Mouse (Mus musculus): ENCODE results near the gene Topaz1. TPM values are rescaled to one million over a fixed set of nuclear protein-coding genes. Genes with fewer than 3 reads are reported as not detected.

Gene Topaz1
- polyA plus RNA-seq (2012; rRNA removed; ENCODE audit: low replicate concordance) = not detected in 2 replicates

DNA sequence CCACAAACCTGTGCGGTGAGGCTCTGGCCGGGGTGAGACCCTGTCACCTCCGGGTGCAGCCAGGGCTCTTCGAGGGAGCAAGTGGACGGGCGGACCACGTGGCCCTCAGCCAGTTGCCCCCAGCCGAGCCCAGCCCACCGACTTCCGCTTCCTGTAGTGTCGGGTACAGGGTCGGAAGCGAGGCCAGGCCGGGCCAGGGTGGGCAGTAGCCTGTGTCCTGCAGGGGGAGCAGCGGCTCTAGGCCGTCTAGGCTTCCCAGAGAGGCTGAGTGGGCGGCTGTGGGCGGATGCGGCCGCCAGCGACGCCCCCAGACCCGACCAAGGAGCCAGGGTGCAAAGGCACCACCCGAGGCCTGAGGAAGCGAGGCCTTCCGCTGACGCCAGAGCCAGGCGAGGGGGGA is at the start of gene Topaz1:
Gene Topaz1 (plus strand): TSS at position 287 of the 400 bp plus-strand sequence.

DNA sequence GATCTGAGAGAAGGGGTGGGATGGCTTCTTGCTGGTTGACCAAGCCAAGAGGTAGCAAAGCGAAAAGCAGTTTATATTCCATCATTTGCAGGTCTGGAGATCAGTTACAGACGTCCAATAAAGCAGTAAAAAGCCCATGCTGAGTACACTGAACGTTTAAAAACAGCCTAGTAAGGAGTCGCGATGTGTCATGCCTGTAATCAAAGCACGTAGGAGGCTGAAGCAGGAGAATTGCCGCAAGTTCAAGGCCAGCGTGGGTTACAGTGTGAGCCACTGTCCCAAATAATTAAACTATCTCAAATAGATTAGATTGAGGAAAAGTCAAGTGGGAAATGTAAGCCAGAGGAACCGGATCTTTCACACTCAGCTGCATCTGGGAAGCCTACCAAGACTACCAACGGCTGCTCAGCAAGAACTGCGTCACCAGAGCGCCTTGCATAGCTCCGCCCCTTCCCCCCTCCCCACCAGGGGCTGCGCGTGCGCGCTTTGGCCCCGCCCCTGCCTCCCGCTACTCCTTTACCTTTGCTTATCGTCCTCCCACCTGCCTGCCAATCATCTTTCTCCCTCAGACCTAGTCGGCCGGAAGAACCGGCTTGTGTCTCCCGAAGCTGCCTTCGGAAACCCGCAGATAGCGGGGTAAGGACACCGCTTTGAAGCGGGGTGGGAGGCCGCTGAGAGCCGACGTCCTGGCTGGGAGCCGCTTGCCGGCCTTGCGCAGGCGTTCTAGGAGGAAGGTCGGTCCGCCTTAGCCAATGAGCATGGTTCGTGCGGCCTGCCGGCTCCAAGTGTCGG is 58.1 kb downstream of the Topaz1 start, which contains the start of gene Tcaim:
Gene Tcaim (plus strand): TSS at position 487 of the 792 bp plus-strand sequence.

DNA sequence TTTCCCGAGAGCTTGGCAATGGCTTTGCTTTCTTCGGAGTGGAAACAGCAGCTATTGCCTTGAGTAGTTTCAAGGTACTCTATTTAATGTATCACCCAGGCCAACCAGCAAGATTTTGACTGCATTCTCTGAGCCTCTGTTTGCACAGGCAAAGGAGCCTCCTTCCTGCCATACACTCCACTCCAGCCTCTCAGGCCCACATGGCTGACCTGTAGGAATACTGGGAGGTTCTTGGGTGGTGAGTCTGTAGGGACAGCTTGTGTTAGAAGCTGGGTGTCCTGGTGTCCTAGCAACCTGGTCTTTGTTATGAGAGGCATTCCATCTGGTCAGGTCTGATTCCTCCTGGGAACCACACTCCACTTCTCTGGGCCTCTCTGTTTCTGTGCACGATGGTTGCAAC is 96.6 kb downstream of the Topaz1 start, which contains the start of gene Gm35549:
Gene Gm35549 (minus strand): TSS at position 276 of the 400 bp plus-strand sequence.

Other genes starting within 250 kb of the Topaz1 start
- gene Tcaim, start 58.2 kb downstream of the Topaz1 start, polyA plus RNA-seq (2012; rRNA removed; ENCODE audit: low replicate concordance) = 0.79 and 1.1 TPM in 2 replicates
- gene Gm35549, start 96.7 kb downstream of the Topaz1 start, polyA plus RNA-seq (2012; rRNA removed; ENCODE audit: low replicate concordance) = not detected in 2 replicates
- 2.0 and 7.3 TPM in 2 replicates for gene Zfp445, start 118.7 kb downstream of the Topaz1 start, polyA plus RNA-seq (2012; rRNA removed; ENCODE audit: low replicate concordance)
- 0.71 and 1.2 TPM in 2 replicates for gene Zkscan7, start 138.3 kb downstream of the Topaz1 start, polyA plus RNA-seq (2012; rRNA removed; ENCODE audit: low replicate concordance)
- gene Zfp105, start 175.7 kb downstream of the Topaz1 start, polyA plus RNA-seq (2012; rRNA removed; ENCODE audit: low replicate concordance) = 0.05 TPM in 1 of 2 replicates, not detected in the other
- 0.69 and 1.1 TPM in 2 replicates for gene 1110059G10Rik, start 203.7 kb downstream of the Topaz1 start, polyA plus RNA-seq (2012; rRNA removed; ENCODE audit: low replicate concordance)
- gene Kif15, start 203.7 kb downstream of the Topaz1 start, polyA plus RNA-seq (2012; rRNA removed; ENCODE audit: low replicate concordance) = 0.51 and 0.92 TPM in 2 replicates